Mouse (Mus musculus) liver, embryonic 15.5 days (tissue): ENCODE data around the gene Plekha5. TPM values are rescaled to one million over a fixed set of nuclear protein-coding genes. Genes with fewer than 3 reads are reported as not detected.

Source experiments
- ATAC-seq: fragments of 200-750 bp; cut with Nextera tagmentation; 2 replicates; pipeline ENCODE4 v1.8.0; 2017; ENCODE audit warnings: moderate number of reproducible peaks, mild to moderate bottlenecking, moderate library complexity; ENCODE audit not compliant: insufficient read depth
- H3K27ac ChIP-seq: fragments of 300-500 bp; sonication (generic); replicated peaks from 2 replicates; pipeline ENCODE4 v1.5.1; 2015; ENCODE audit warnings: mild to moderate bottlenecking, inconsistent platforms
- H3K27me3 ChIP-seq: fragments of 300-500 bp; sonication (generic); 2 replicates; pipeline ENCODE4 v1.6.1; 2015; ENCODE audit warnings: mild to moderate bottlenecking, inconsistent platforms
- H3K36me3 ChIP-seq: fragments of 300-500 bp; sonication (generic); replicated peaks from 2 replicates; pipeline ENCODE4 v1.6.1; 2015; ENCODE audit warnings: moderate library complexity, mild to moderate bottlenecking, inconsistent platforms
- H3K4me1 ChIP-seq: fragments of 300-500 bp; sonication (generic); replicated peaks from 2 replicates; pipeline ENCODE4 v1.6.1; 2015; ENCODE audit warnings: inconsistent platforms
- H3K4me2 ChIP-seq: fragments of 300-500 bp; sonication (generic); 2 replicates; pipeline ENCODE4 v1.6.1; 2015; ENCODE audit warnings: moderate library complexity, mild to moderate bottlenecking, inconsistent platforms
- H3K4me3 ChIP-seq: fragments of 300-500 bp; sonication (generic); replicated peaks from 2 replicates; pipeline ENCODE4 v1.5.1; 2015; ENCODE audit warnings: mild to moderate bottlenecking, inconsistent platforms
- H3K9ac ChIP-seq: fragments of 300-500 bp; sonication (generic); 2 replicates; pipeline ENCODE4 v1.6.1; 2015; ENCODE audit warnings: moderate library complexity, mild to moderate bottlenecking, inconsistent platforms
- H3K9me3 ChIP-seq: fragments of 300-500 bp; sonication (generic); replicated peaks from 2 replicates; pipeline ENCODE4 v1.6.1; 2016; ENCODE audit warnings: inconsistent platforms
- WGBS: fragments of 180-500 bp; shearing (Covaris S2); methylation state at CpG from one replicate; pipeline ENCODE4 v1.1.7; 2015; ENCODE audit warnings: mixed read lengths; ENCODE audit not compliant: insufficient replicate concordance; 5-methylcytosine and 5-hydroxymethylcytosine counted together
- polyA plus RNA-seq: library from polyadenylated mRNA; unstranded; fragments of >200 nt; fragmentation: Nextera tagmentation; extraction: Ambion mirVana; gene quantifications from 2 replicates; pipeline ENCODE4 v1.2.1, GENCODE M21; 2015

The Plekha5 gene
- polyA plus RNA-seq, 1 experiment from 2014 or later: 4.0 TPM

DNA sequence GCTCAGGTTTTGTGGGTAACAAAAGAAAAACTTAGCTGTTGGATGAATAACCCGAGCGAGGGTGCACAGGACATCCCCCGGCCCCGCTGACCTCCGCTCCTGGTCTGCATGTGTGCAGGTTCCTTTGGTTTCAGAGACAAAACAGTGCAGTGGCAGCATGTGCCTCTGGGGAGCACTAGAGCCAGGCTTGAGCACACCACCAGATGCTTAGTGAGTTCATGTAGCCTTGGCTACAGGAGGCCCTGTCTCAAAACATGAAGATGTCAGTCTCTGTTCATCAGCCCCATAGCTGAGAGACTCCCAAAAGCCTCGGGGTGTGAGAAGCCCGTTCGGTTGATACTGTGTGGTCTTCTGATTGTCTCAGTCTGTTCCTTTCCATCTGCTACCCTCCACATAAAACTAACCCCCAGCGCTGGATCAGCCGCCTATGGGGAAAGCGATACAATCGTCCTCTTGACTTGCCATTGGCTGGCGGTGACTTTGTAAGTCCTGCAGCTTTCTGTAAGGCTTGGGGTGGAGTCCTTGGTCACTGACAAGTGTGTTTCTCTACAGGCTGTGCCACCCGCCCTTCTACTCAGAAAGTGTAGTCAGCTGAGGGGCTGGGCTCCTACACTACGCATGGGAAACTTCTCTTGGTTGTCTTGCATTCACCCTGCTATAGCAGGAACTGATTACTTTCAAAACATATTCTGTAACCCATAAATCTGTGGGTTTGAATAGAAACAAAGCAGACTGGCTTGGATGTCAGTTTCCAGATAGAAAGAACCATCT lies 32.7 kb downstream of the Plekha5 start:
- H3K9ac ChIP-seq: no peak overlapping the region
- no peak for ATAC-seq
- WGBS: 71% methylated on average over 15 of the region's 15 CpGs
- H3K4me1 ChIP-seq: no peaks in the 10 kb centered on the region
- no peak overlapping the region for H3K27ac ChIP-seq
- H3K9me3 ChIP-seq: no peaks in the 10 kb centered on the region
- no peaks in the 10 kb centered on the region for H3K36me3 ChIP-seq
- H3K4me3 ChIP-seq: no peak overlapping the region
- H3K27me3 ChIP-seq: no peaks in the 10 kb centered on the region
- no peak overlapping the region for H3K4me2 ChIP-seq

DNA sequence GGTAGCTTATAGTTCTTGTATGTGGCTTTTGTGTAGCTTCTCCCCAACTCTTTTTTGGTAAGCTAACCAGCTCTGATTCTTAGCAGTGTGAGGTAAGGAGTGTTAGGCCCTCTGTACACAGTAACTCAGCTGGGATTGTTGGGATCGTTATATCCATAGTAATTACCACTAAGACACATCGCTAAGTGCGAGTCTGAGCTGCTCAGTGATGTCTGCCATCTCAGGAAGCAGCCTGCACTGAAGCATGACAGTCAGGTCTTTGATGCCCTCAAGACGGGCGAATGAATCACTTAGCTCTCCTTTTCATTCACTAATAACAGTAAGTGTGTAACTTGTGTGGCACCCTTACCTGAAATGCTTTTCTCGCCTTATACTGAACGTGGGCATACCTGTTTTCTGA lies 36.5 kb downstream of the Plekha5 start:
- no peaks in the 10 kb centered on the region for H3K36me3 ChIP-seq
- no peaks in the 10 kb centered on the region for H3K9me3 ChIP-seq
- no peak overlapping the region for H3K4me3 ChIP-seq
- 72% methylated on average over 7 of the region's 7 CpGs for whole genome bisulfite sequencing
- no peak overlapping the region for H3K9ac ChIP-seq
- H3K27ac ChIP-seq: no peak overlapping the region
- H3K4me1 ChIP-seq: no peaks in the 10 kb centered on the region
- ATAC-seq: no peak
- no peak overlapping the region for H3K4me2 ChIP-seq
- H3K27me3 ChIP-seq: no peaks in the 10 kb centered on the region

DNA sequence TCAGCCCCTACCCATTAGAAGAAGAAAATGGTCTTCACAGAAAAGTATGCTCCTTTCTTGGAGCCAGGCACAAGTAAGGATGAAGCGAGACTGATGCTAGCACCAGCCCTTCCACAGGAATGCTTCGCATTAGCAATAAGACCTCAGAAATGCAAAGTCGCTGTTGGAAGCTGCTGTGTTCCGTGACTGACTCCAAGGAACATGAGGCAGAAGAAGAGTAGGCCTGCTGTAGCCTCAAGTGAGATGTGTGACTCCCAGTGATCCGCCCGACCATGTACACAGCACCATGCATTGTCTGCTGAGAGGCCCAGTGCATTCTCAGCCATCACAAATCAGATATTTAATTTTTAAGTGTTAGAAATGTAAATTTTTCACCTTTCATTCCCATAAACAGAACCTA lies 41.0 kb downstream of the Plekha5 start:
- H3K27me3 ChIP-seq: no peaks in the 10 kb centered on the region
- H3K27ac ChIP-seq: no peak overlapping the region
- no peak overlapping the region for H3K9ac ChIP-seq
- no peaks in the 10 kb centered on the region; the same call in 1 of the 2 replicates for H3K4me1 ChIP-seq
- no peak overlapping the region for H3K4me3 ChIP-seq
- no peak overlapping the region for H3K4me2 ChIP-seq
- H3K9me3 ChIP-seq: no peaks in the 10 kb centered on the region
- ATAC-seq: no peak
- no peaks in the 10 kb centered on the region for H3K36me3 ChIP-seq
- WGBS: 76% methylated on average over 6 of the region's 6 CpGs

DNA sequence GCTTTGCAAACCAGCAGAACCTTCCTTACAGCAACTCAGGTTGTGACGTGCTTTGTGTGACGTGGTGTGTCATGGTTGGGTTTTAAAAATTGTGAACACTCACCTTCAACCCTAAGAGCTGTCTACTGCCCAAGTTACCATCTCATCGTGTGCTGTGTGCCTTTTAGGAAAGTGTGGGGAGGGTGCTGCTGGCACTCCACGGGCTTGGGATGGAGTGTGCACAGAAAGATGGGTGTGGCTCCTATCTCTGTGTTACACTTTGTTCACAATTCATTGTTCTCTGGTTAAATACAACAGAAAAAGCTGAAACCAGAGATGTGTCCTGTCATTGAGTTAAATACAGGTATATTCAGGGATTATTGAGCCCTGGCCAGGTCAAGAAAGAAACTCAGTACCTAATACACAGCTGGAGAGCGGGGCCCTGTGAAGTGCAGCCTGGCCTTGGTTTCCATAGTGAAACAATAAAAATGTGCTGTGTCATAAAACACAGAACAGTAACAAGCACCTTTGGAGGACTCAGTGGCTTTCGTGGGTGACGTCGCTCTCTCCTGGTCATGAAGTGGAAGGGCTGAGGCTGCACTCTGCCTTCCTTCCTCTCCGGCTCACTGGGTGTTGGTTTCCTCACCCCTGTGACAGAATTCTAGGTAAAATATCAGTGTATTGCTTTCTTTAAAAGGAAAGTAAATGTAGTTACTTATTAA lies 42.2 kb downstream of the Plekha5 start:
- Histone ChIP-seq H3K36me3 (no peaks in the 10 kb centered on the region), H3K9me3 (no peaks in the 10 kb centered on the region), H3K4me3 (no peak overlapping the region), H3K4me2 (no peak overlapping the region), H3K27ac (no peak overlapping the region), H3K27me3 (no peaks in the 10 kb centered on the region), H3K9ac (no peak overlapping the region), H3K4me1 (no peaks in the 10 kb centered on the region; the same call in 1 of the 2 replicates)
- 39% methylated on average over 9 of the region's 9 CpGs for WGBS
- no peak for ATAC-seq

DNA sequence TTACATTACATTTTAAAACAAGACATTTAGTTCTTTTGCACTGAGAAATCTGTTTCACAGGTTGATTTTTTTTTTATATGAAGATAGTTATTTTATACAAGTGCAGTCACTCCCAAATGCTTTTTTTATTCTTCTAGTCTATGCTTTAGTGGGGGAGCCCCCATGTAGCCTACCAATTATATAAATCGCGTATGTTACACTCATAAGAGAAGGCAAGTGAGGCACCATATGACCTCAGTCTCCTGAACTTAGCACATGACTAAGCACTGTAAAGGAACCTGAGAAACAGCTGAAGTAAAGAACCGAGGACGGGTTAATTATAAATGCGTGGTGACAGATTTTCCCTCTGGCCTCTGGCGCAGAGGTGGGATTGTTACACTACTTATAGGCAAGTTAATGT lies 43.0 kb downstream of the Plekha5 start:
- 72% methylated on average over 6 of the region's 6 CpGs for WGBS

DNA sequence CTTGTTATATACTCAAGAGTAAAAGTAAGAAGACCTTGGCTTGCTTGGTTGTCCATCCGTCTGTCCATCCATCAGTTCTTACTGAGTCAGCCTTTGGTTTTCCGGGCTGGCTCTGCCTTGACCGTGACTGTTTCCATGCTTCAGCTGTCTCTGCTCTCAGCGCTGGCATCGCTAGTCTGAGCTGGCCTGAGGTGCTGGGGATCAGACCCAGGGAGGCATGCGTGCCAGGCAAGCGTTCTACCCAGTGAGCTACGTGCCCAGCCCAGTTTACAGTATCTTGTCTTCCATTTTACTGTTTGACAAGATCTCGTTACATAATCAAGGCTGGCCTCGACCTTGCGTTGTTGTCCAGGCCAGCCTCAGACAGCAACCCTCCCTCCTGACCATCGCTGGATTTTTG lies 44.0 kb downstream of the Plekha5 start:
- no peaks in the 10 kb centered on the region for H3K36me3 ChIP-seq
- no peak overlapping the region for H3K9ac ChIP-seq
- no peaks in the 10 kb centered on the region for H3K9me3 ChIP-seq
- 78% methylated on average over 12 of the region's 12 CpGs for WGBS
- no peak overlapping the region for H3K4me3 ChIP-seq
- H3K27me3 ChIP-seq: no peaks in the 10 kb centered on the region
- H3K27ac ChIP-seq: no peak overlapping the region
- no peak overlapping the region for H3K4me2 ChIP-seq
- no peaks in the 10 kb centered on the region; the same call in 1 of the 2 replicates for H3K4me1 ChIP-seq
- ATAC-seq: no peak

More for the DNA sequence above, 43.0 kb downstream of the Plekha5 start:
- no peak for ATAC-seq
- H3K27ac ChIP-seq: no peak overlapping the region
- H3K4me1 ChIP-seq: no peaks in the 10 kb centered on the region; the same call in 1 of the 2 replicates
- H3K4me3 ChIP-seq: no peak overlapping the region
- no peak overlapping the region for H3K9ac ChIP-seq
- no peaks in the 10 kb centered on the region for H3K36me3 ChIP-seq
- H3K9me3 ChIP-seq: no peaks in the 10 kb centered on the region
- H3K4me2 ChIP-seq: no peak overlapping the region
- H3K27me3 ChIP-seq: no peaks in the 10 kb centered on the region

DNA sequence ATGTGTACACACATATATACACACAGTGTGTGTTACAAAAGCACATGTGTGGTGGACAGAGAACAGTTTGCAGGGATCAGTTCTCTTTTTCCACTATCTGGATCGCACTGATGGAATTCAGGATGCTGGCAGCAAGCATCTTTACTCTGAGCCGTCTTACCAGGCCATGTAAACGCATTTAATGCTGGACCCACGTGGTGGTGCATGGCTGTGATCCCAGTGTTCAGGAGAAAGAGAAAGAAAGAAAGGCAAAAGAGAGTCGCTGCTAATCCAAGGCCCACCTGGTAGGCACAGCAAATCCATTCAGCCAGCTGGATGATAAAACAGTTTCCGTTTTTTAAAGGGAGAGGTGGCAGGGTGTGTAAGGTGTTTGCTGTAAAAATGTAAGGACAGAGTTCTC lies 45.9 kb downstream of the Plekha5 start:
- H3K9me3 ChIP-seq: no peaks in the 10 kb centered on the region
- 65% methylated on average over 6 of the region's 6 CpGs for WGBS
- ATAC-seq: no peak

DNA sequence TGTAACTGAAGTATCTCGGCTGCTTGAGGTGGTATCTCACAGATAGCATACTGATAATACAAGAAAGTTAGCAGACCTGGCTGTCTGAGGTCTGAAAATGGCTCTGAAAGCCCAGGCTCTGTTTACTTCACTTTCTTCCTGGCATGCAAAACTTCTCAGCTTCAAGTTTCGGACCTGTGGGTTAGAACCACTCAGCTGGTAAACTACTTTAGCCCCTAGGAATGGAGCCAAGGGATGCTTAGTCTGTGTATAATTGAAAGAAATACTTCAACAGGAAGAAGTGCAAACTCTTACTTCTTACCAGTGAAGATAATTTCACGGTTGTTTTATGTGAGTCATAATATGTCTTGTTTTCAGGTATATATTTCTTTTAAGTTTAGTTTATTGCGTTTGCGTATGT lies 47.9 kb downstream of the Plekha5 start:
- no peaks in the 10 kb centered on the region for H3K4me1 ChIP-seq
- no peak overlapping the region for H3K27ac ChIP-seq
- H3K9ac ChIP-seq: no peak overlapping the region
- no peak overlapping the region for H3K4me3 ChIP-seq
- no peaks in the 10 kb centered on the region for H3K9me3 ChIP-seq
- no peak for ATAC-seq
- WGBS: 65% methylated on average over 5 of the region's 5 CpGs
- H3K27me3 ChIP-seq: no peaks in the 10 kb centered on the region
- no peak overlapping the region for H3K4me2 ChIP-seq
- H3K36me3 ChIP-seq: no peaks in the 10 kb centered on the region

More for the DNA sequence above, 45.9 kb downstream of the Plekha5 start:
- H3K36me3 ChIP-seq: no peaks in the 10 kb centered on the region
- no peak overlapping the region for H3K4me3 ChIP-seq
- H3K4me2 ChIP-seq: no peak overlapping the region
- no peak overlapping the region for H3K9ac ChIP-seq
- H3K27ac ChIP-seq: no peak overlapping the region
- no peaks in the 10 kb centered on the region; the same call in 1 of the 2 replicates for H3K4me1 ChIP-seq
- no peaks in the 10 kb centered on the region for H3K27me3 ChIP-seq

DNA sequence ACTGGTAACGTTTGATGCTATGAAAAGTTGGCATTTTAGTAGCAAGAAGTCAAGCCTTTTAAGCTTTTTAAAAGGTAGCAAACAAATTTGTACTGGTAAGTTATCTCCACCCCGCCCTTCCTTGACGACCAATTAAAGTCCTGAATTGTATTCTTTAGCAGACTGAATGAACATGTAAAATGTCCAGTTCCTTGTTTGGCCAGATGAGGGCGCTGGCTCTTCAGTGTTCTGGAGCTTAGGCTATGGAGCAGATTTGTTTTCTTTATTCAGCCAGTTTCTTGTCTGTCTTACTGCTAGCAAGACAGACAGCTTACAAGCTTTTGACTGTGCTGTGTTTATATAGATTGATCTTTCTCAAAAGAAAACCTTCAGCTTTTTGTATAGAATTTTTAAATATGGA lies 48.5 kb downstream of the Plekha5 start:
- no peaks in the 10 kb centered on the region for H3K9me3 ChIP-seq
- no peak overlapping the region for H3K4me2 ChIP-seq
- H3K27ac ChIP-seq: no peak overlapping the region
- no peak overlapping the region for H3K4me3 ChIP-seq
- no peaks in the 10 kb centered on the region for H3K4me1 ChIP-seq
- 36% methylated on average over 4 of the region's 4 CpGs for WGBS
- no peak for ATAC-seq
- H3K36me3 ChIP-seq: no peaks in the 10 kb centered on the region
- no peaks in the 10 kb centered on the region for H3K27me3 ChIP-seq
- H3K9ac ChIP-seq: no peak overlapping the region

DNA sequence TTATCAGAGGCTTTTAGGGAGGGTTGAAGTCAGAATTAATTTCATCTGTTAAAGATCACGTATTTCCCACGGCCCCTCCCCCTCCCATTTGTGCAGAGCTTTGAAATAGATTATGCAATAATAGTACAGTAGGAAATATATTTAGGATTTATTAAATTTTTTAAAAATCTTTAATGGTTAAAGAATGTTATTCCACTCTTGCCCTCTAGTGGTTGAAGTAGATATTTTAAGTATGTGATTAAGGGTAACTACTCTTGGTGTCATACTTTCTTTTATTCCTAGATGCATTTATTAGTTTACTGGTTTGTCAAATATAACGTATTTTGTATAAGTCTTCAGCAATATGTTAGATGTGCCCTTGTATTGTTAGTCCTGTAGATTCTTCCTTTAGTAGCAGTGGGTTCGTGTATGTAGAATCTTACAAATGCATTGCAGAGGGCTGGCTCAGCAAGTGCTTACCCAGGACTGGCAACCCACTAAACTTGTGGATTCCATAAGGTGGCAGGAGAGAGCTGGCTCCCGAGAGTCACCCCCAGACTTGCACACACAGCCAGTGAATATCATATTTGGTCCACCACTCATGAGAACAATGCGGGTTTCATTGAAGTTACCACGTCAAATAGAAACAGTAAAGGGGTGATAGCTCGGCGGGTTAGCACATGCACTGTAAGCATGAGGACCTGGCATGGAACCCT lies 51.7 kb downstream of the Plekha5 start:
- WGBS: 64% methylated on average over 9 of the region's 9 CpGs
- Histone ChIP-seq H3K9ac (no peak overlapping the region), H3K27me3 (no peaks in the 10 kb centered on the region), H3K9me3 (no peaks in the 10 kb centered on the region), H3K36me3 (no peaks in the 10 kb centered on the region), H3K27ac (no peak overlapping the region), H3K4me2 (no peak overlapping the region), H3K4me1 (no peaks in the 10 kb centered on the region), H3K4me3 (no peak overlapping the region)
- ATAC-seq: no peak

DNA sequence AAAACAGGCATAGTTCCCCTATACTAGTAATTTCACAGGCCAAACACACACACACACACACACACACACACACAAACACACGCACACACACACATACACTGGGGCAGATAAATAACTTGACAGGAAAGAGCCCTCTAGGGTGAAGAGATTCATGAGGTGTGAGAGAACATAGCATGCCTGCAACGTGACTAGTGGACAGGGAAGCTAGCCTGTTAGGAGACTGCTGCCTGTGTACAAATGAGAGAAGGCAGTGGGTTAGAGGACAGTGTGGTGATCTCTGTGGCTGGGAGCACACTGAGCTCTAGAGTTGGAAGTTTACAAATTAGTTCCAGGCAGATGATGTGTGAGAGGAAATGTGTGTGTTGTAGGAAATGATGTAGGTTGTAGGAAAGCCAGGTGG lies 53.1 kb downstream of the Plekha5 start:
- 50% methylated on average over 2 of the region's 2 CpGs for WGBS
- Histone ChIP-seq H3K4me1 (no peaks in the 10 kb centered on the region), H3K9me3 (no peaks in the 10 kb centered on the region), H3K27me3 (no peaks in the 10 kb centered on the region), H3K27ac (no peak overlapping the region), H3K36me3 (no peaks in the 10 kb centered on the region), H3K9ac (no peak overlapping the region), H3K4me3 (no peak overlapping the region), H3K4me2 (no peak overlapping the region)
- no peak for ATAC-seq
